Mouse (Mus musculus): ENCODE data around the gene Rspo4. TPM values are rescaled to one million over a fixed set of nuclear protein-coding genes. Genes with fewer than 3 reads are reported as not detected.

Gene Rspo4
- total and polyA plus RNA-seq, 3 experiments, result not detected

DNA sequence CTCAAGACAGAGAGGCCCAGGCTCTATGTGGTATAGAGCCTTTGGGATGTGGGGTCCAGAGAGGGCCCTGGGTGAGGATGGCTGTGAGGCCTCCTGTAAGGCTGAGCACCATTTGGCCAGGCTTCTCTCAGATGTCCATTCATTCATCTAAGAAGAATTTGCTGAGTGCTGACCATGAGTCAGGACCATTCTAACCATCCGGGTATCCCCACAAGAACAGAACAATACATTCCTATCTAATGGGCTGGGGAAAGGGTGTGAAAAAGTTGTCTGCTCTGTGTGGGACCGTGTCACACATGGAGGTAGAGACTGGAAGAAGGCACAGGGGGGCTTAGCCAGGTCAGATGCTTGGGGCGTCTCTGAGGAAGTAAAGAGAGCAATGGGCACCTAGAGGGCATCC, 69.0 kb downstream of the Rspo4 start:
- TF ChIP-seq TCF12 (IDR thresholded peaks at IDR 0.05; ENCODE audit: low read depth, low read length) (no peak), NELFE (IDR thresholded peaks at IDR 0.05; ENCODE audit: low read depth, low read length) (no peak), POLR2A (IDR thresholded peaks at IDR 0.05; ENCODE audit: low read depth, low read length) (no peak), MEF2A (IDR thresholded peaks at IDR 0.05; ENCODE audit: borderline replicate concordance, low read depth, low read length) (no peak), ZNF384 (IDR thresholded peaks at IDR 0.05; ENCODE audit: low read depth, low read length) (no peak), RCOR1 (conservative IDR thresholded peaks at IDR 0.05; ENCODE audit: low read depth, low read length) (no peak), ETS1 (conservative IDR thresholded peaks at IDR 0.05; ENCODE audit: low read depth, low read length) (no peak), CTCF (conservative IDR thresholded peaks at IDR 0.05 in 1 of 2, IDR thresholded peaks at IDR 0.05 in 1 of 2; ENCODE audit: low read depth in 2 of 2, low read length in 2 of 2) (no peak), ZC3H11A (IDR thresholded peaks at IDR 0.05; ENCODE audit: low read depth, low read length) (no peak), IRF4 (IDR thresholded peaks at IDR 0.05; ENCODE audit: low read depth, low read length) (no peak), SMC3 (IDR thresholded peaks at IDR 0.05; ENCODE audit: low read depth, low read length) (no peak), MAZ (IDR thresholded peaks at IDR 0.05; ENCODE audit: low read depth, low read length) (no peak), POLR2AphosphoS2 (IDR thresholded peaks at IDR 0.05; ENCODE audit: low read depth, low read length) (no peak), KAT2A (IDR thresholded peaks at IDR 0.05; ENCODE audit: insufficient replicate concordance, low read length) (no peak), MAX (IDR thresholded peaks at IDR 0.05; ENCODE audit: low read length) (no peak)
- dilution Hi-C loops (cut with MboI; ENCODE audit: extremely low pct_ligation_motif_present, extremely low pct_unique_long_range_greater_than_20kb, low sequenced_read_pairs), result no loop called here
- no peak for DNase-seq (ENCODE audit: extremely low read depth)
- H3K4me2 ChIP-seq (ENCODE audit: insufficient read depth, low read depth, poor library complexity, severe bottlenecking), result no peak overlapping the region
- H3K4me3 ChIP-seq (replicated peaks in 1 of 3; ENCODE audit: low read depth in 2 of 3, low read length in 2 of 3, poor library complexity in 1 of 3), result no peak overlapping the region
- no peak overlapping the region for H3K9ac ChIP-seq (ENCODE audit: insufficient read depth, low read depth)
- no peaks in the 10 kb centered on the region for H3K9me3 ChIP-seq (replicated peaks; ENCODE audit: low read length)
- no peaks in the 10 kb centered on the region for H3K36me3 ChIP-seq (replicated peaks in 1 of 2; ENCODE audit: control insufficient read depth in 1 of 2, insufficient read depth in 1 of 2, low read length in 1 of 2)
- no peak overlapping the region for H3K27ac ChIP-seq (ENCODE audit: insufficient read depth, low read depth)
- in situ Hi-C loops (cut with MboI; ENCODE audit: low pct_ligation_motif_present, low pct_unique_long_range_greater_than_20kb, low sequenced_read_pairs), result no loop called here
- peaks cover 6 to 19% of the 10 kb centered on the region in 2 experiments for H3K4me1 ChIP-seq (ENCODE audit: control insufficient read depth in 1 of 2, insufficient read depth in 2 of 2)
- H3K79me2 ChIP-seq (replicated peaks; ENCODE audit: control insufficient read depth, extremely low read depth, insufficient read depth, poor library complexity, severe bottlenecking), result no peaks in the 10 kb centered on the region
- peaks cover 91% of the 10 kb centered on the region for H3K27me3 ChIP-seq (replicated peaks)

DNA sequence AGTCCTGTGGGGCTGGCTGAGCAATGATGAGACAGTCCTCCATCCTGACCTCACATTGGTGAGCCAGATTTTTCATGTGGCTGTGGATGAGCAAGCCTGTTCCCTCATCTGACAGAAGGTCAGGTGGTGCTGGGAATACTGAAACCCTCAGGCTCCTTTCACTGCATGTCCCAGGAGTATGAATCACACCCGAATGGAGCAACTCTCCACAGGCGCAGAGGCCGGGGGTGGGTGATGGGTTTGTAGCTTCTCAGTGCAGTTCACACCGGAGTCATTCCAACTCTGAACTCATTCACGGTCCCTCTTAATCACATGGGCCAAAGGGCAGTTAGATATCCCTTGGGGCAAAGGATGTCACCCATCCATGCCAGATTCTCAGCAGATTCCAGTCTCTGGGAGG, 71.4 kb downstream of the Rspo4 start:
- Histone ChIP-seq H3K9me3 (replicated peaks; ENCODE audit: low read length) (no peaks in the 10 kb centered on the region), H3K4me3 (replicated peaks in 1 of 3; ENCODE audit: low read depth in 2 of 3, low read length in 2 of 3, poor library complexity in 1 of 3) (no peak overlapping the region), H3K4me1 (ENCODE audit: control insufficient read depth in 1 of 2, insufficient read depth in 2 of 2) (peaks cover 6 to 19% of the 10 kb centered on the region in 2 experiments), H3K4me2 (ENCODE audit: insufficient read depth, low read depth, poor library complexity, severe bottlenecking) (no peak overlapping the region), H3K79me2 (replicated peaks; ENCODE audit: control insufficient read depth, extremely low read depth, insufficient read depth, poor library complexity, severe bottlenecking) (no peaks in the 10 kb centered on the region), H3K9ac (ENCODE audit: insufficient read depth, low read depth) (no peak overlapping the region), H3K27ac (ENCODE audit: insufficient read depth, low read depth) (no peak overlapping the region), H3K27me3 (replicated peaks) (peaks cover 93% of the 10 kb centered on the region), H3K36me3 (replicated peaks in 1 of 2; ENCODE audit: control insufficient read depth in 1 of 2, insufficient read depth in 1 of 2, low read length in 1 of 2) (no peaks in the 10 kb centered on the region)
- TF ChIP-seq CHD1 (IDR thresholded peaks at IDR 0.05; ENCODE audit: low read depth, low read length) (no peak), ZC3H11A (IDR thresholded peaks at IDR 0.05; ENCODE audit: low read depth, low read length) (no peak), UBTF (IDR thresholded peaks at IDR 0.05; ENCODE audit: low read depth, low read length) (no peak), ZNF384 (IDR thresholded peaks at IDR 0.05; ENCODE audit: low read depth, low read length) (no peak), USF1 (IDR thresholded peaks at IDR 0.05; ENCODE audit: low read depth, low read length) (no peak), CTCF (conservative IDR thresholded peaks at IDR 0.05 in 1 of 2, IDR thresholded peaks at IDR 0.05 in 1 of 2; ENCODE audit: low read depth in 2 of 2, low read length in 2 of 2) (no peak), NRF1 (IDR thresholded peaks at IDR 0.05; ENCODE audit: low read depth, low read length) (no peak), TBP (conservative IDR thresholded peaks at IDR 0.05; ENCODE audit: low read depth, low read length) (no peak), JUN (IDR thresholded peaks at IDR 0.05; ENCODE audit: insufficient read depth, low read depth, low read length) (no peak), TCF12 (IDR thresholded peaks at IDR 0.05; ENCODE audit: low read depth, low read length) (no peak), MAZ (IDR thresholded peaks at IDR 0.05; ENCODE audit: low read depth, low read length) (no peak), MEF2A (IDR thresholded peaks at IDR 0.05; ENCODE audit: borderline replicate concordance, low read depth, low read length) (no peak), SIN3A (IDR thresholded peaks at IDR 0.05; ENCODE audit: low read length) (no peak), CHD2 (IDR thresholded peaks at IDR 0.05; ENCODE audit: low read length) (no peak), POLR2AphosphoS2 (IDR thresholded peaks at IDR 0.05; ENCODE audit: low read depth, low read length) (no peak), IRF4 (IDR thresholded peaks at IDR 0.05; ENCODE audit: low read depth, low read length) (no peak)
- dilution Hi-C loops (cut with MboI; ENCODE audit: extremely low pct_ligation_motif_present, extremely low pct_unique_long_range_greater_than_20kb, low sequenced_read_pairs) (no loop called here), in situ Hi-C loops (cut with MboI; ENCODE audit: low pct_ligation_motif_present, low pct_unique_long_range_greater_than_20kb, low sequenced_read_pairs) (no loop called here)
- no peak for DNase-seq (ENCODE audit: extremely low read depth)
